Mouse (Mus musculus): Measurements from ENCODE around the gene Abcc2. TPM values are rescaled to one million over a fixed set of nuclear protein-coding genes. Genes with fewer than 3 reads are reported as not detected.

Abcc2 gene
- total RNA-seq, 2 experiments from 2014 or later: not detected

DNA sequence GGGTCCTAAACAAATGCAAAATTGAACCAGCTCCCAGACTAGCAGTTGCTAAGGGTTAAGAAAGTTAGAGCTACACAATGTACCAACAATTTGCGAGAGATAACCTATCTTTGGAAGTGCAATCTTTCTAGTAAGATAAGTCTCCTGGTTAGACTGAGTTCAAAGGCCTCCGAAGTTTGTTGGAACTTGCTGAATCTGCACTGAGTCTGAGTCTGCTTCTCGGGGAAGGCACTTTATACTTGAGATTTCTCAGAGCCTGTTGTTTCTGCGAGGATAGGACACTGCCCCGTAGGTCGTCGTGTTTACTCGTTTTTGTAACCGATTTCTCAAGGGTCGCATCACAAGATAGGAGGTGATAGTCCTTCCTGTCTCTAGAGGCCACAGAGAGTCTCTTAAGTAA, 6.6 kb upstream of the Abcc2 start:
- ATAC-seq (replicated peaks; ENCODE audit: low FRiP score, poor library complexity, severe bottlenecking): no peak

- ATAC-seq (replicated peaks; ENCODE audit: low FRiP score, poor library complexity, severe bottlenecking): no peak
Observed at GRCm38 (mm10) chr19:43776561-43776960, 5.4 kb upstream of the Abcc2 start.

GRCm38 (mm10) chr19:43777308-43777707, 4.7 kb upstream of the Abcc2 start:
- ATAC-seq (replicated peaks; ENCODE audit: low FRiP score, poor library complexity, severe bottlenecking): no peak

GRCm38 (mm10) chr19:43780391-43780790, 1.6 kb upstream of the Abcc2 start:
- ATAC-seq (replicated peaks; ENCODE audit: low FRiP score, poor library complexity, severe bottlenecking): no peak

- no peak for ATAC-seq (replicated peaks; ENCODE audit: low FRiP score, poor library complexity, severe bottlenecking)
Observed at GRCm38 (mm10) chr19:43784761-43785160, 2.8 kb downstream of the Abcc2 start.

DNA sequence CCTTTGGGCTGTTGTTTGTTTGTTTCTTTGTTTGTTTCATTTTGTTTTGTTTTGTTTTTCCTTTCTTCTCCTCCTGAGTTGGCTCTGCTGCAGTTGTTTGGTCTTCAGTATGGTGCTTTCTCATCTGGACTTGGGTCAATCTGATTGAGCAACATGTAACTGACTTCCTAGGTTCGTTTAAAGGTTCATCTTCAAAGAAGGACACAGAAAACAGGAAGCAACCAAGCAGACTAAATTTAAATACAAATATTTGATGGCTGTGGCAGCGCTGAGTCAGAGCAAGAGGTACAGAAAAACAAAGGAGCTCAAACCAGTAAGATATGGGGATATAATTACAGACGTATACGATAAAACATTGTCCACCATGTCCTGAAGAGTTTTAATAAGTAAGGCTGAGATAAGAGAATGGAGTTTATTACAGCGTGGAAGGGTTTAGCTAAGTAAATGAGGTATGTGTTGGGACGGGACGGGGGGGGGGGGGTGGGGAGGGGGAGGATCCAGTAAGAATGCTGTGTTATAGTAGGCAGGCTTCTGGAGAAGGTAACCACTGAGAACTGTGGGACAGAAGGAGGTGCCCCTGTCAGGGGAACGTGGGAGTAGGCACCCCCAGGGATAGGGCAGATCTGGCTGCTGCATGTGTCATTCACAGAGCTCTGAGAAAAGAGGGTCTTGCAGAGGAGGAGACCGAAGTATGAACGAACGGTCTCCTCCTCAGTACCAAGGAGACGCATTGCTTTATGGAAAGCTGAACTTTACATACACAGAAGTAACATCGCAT, 4.4 kb downstream of the Abcc2 start:
- no peak for ATAC-seq (replicated peaks; ENCODE audit: low FRiP score, poor library complexity, severe bottlenecking)

- ATAC-seq (replicated peaks; ENCODE audit: low FRiP score, poor library complexity, severe bottlenecking): no peak
Observed at GRCm38 (mm10) chr19:43789817-43790216, 7.8 kb downstream of the Abcc2 start.

DNA sequence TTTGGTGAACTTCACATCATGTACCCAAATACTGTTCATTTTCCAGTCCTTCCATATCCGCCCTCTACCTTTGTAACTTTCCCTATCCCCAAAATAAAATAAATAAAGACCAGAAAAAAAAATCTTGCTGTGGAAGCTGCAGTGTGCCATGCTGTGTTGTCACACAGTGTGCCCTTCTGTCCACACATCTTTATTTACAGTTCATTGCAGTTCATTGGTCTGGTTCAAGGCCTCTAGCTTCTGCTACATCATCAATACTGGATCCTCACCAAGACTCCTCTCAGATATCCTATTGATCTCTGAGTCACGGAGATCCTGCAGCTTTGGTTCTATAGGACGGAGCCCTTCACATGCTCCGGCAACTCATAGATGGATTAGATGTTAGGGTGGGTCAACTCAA, 10.5 kb downstream of the Abcc2 start:
- ATAC-seq (replicated peaks; ENCODE audit: low FRiP score, poor library complexity, severe bottlenecking): no peak

DNA sequence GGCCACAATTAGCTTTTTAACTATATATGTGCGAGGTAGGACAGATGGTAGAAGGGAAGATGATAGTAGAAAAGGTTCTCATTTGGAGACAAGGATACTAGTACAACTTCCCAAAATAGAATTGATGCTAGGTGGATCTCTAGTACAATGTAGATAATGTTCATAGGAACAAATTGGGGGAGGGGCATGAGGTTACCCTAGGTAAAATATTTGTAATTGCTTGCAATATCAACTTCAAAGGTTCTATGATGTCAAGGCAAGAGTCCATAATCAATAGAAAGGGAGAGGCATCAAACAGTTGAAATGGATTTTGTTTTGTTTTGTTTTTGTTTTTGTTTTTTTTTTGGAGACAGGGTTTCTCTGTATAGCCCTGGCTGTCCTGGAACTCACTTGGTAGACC, 12.0 kb downstream of the Abcc2 start:
- no peak for ATAC-seq (replicated peaks; ENCODE audit: low FRiP score, poor library complexity, severe bottlenecking)

DNA sequence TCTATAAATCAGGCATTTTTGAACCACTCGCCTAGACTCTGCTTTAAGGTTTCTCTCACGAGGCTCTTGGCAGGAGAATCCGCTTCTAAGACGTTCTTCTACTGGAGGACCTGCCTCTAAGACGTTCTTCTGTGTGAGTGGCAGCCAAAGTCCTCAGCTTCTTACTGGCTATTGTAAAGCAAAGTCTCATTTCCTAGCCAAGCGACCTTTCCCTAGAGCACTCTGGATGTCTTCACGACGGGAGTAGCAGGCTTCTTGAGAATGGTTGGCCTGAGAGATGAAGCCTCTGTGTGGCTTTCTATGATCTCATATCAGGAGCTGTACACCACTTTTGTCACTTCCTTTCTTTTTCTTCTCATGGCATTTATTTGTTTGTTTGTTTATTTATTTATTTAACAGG, 13.5 kb downstream of the Abcc2 start:
- no peak for ATAC-seq (replicated peaks; ENCODE audit: low FRiP score, poor library complexity, severe bottlenecking)

- no peak for ATAC-seq (replicated peaks; ENCODE audit: low FRiP score, poor library complexity, severe bottlenecking)
Observed at GRCm38 (mm10) chr19:43797216-43797615, 15.2 kb downstream of the Abcc2 start.

GRCm38 (mm10) chr19:43801427-43802051, 19.5 kb downstream of the Abcc2 start:
- ATAC-seq (replicated peaks; ENCODE audit: low FRiP score, poor library complexity, severe bottlenecking): no peak

DNA sequence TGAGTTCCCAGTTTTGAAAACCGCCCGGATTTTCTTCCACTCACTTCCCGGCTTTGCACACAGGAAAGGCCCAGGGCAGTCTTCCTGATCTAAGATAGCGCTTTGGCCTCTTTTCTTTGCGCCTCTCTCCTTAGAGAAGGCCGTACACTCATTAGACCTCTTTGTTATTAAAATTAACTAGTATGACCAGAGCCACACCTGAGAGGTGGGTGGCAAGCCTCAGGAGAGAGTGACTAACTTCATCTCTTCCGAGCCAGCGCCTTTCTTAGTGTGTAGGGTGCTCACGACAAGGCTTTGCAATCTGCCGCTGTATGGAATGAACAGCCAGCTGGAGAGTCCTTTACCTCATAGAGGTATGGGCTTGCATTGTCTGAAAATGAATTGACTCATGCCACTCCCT, 21.9 kb downstream of the Abcc2 start:
- ATAC-seq (replicated peaks; ENCODE audit: low FRiP score, poor library complexity, severe bottlenecking): no peak

DNA sequence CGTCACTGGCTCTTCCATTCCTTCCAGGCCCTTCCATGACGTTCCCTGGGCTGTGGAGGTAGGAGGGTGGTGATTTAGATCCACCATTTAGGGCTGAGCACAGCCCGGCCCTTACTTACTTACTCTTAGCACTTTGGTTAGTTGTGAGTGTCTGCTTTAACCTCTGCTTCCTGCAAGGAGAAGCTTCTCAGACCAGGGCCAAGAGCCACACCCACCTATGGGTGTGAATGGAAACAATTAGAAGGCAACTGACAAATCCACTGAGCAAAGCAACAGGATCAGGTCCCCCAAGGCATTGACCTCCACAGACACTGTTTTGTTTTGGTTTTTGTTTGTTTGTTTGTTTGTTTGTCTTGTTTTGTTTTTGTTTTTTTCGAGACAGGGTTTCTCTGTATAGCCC, 27.3 kb downstream of the Abcc2 start:
- no peak for ATAC-seq (replicated peaks; ENCODE audit: low FRiP score, poor library complexity, severe bottlenecking)

- ATAC-seq (replicated peaks; ENCODE audit: low FRiP score, poor library complexity, severe bottlenecking): no peak
Observed at GRCm38 (mm10) chr19:43811419-43811818, 29.4 kb downstream of the Abcc2 start.

DNA sequence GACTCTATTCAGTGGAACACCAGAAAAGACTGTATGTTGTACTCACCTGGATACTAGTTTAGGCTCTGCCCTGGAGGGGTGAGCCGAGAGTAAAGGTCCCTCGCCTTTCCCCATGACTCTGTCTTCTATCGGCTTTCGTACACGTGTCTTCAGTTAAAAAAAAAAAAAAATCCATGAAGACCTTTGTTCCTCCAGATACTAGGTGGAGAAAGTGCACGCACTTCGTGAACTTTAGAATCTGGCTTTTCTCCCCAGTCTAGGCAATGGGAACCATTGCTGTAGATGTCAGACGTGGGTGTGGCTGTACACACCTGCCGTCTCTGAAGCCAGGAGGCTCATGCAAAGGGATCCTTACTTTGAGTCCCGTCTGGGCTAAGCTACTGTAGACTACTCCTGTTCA, 31.3 kb downstream of the Abcc2 start:
- ATAC-seq (replicated peaks; ENCODE audit: low FRiP score, poor library complexity, severe bottlenecking): no peak

DNA sequence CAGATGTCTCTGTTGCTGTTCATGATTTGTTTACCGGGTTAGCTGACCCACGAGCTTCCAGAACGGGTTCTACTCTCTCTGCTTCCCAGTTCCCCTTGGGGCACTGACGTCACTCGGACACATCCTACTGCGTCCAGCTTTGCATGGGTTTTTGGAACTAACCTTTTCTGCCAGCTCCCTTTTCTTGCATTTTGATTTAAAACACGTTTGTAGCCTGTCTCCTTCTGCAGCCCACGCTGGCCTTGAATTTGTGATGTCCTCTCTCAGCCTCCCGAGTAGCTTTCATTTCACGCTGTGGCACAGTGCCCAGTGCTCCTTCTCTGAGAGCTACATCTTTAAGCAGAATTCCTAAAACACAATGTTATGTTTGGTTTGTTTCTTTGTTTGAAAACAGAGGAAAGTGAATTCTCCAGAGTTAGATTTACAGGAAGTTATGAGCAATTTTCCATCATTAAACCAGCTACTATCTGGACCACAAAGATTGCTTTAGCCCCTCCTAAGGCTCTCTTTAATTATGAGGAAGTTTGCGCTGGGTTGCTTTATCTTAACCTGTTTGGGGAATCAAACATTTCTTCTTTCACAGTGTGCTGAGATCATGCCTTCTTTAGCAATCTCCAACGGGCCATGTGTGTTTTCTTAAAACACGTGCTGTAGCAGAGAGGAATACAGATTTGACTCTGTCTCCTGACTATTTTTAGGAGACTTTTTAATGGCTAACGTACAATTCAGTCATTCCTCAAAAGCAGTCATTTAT, 33.8 kb downstream of the Abcc2 start:
- no peak for ATAC-seq (replicated peaks; ENCODE audit: low FRiP score, poor library complexity, severe bottlenecking)

DNA sequence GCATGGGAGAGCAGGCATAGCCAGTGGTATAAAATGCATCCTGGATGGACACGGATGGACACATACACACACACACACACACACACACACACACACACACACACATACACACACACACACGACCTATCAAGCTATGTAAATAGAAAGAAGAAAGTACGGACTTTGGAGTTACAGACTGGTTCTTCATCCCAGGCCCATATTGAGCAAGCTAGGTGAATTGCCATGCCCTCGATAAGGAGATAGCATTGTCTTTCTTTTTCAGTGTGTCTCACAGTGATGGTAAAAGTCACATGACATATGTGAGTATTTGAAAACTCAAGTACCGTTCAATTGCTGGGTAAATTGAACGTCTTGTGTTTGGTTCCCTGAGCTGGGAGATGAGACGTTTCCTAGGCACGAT, 44.9 kb downstream of the Abcc2 start:
- ATAC-seq (replicated peaks; ENCODE audit: low FRiP score, poor library complexity, severe bottlenecking): no peak

DNA sequence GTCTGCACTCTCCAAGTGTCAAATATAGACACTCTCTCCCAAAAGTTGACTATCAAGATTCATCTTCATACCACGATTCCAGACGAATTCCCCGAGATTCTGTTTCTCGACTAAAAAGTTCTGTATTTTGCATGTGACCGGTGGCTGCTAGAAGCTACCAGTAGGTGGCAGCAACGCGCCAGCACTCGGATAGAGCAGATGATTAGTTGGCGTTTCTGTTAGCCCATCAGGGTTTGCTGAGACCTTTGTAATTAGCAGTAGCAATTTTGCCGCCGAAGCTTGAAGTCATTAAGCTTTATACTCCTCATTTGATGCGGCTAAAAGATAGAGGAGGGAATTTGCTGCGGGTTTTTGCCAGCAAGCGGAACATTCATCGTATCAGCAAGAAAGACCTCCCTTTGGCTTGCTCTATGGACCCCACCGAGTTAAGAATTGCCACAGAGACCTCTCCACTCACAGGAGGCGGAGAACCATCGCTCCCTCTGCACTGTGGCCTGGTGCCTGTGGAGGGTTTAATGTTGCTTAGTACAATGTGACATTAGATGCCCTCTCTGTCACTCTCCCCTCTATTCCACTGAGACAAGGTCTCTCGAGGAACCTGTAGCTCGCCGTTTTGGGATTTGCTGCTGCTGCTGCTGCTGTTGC, 50.6 kb downstream of the Abcc2 start:
- ATAC-seq (replicated peaks; ENCODE audit: low FRiP score, poor library complexity, severe bottlenecking): 0 out of 2 replicates have a peak, but pooled peaks have one; percentile 30

- ATAC-seq (replicated peaks; ENCODE audit: low FRiP score, poor library complexity, severe bottlenecking): no peak
Observed at GRCm38 (mm10) chr19:43843184-43843583, 61.2 kb downstream of the Abcc2 start.

All from erythroid progenitor cell, adult 5-6 weeks (primary cell).